8 mouse cellular contexts compared by ENCODE assay signal in genomic region chr11:120347301-120347700, GRCm38 (mm10). TPM values are rescaled to one million over a fixed set of nuclear protein-coding genes. Genes with fewer than 3 reads are reported as not detected.
DNase-seq lines count a peak whose midpoint lies in the region; ATAC-seq and TF ChIP-seq lines count a peak whose summit lies in the region.

No protein-coding gene starts in this region.

- no peaks in the 10 kb centered on the region for H3K27me3 ChIP-seq in heart, embryonic 14.5 days (ENCODE audit: control insufficient read depth, insufficient read depth, low read length)
- H3K27me3 ChIP-seq in limb, embryonic 14.5 days (ENCODE audit: control insufficient read depth, insufficient read depth, low read length) = no peaks in the 10 kb centered on the region
- H3K27me3 ChIP-seq in neural tube, embryonic 15.5 days (replicated peaks) = no peaks in the 10 kb centered on the region

- no peak for ATAC-seq in heart, embryonic 14.5 days (ENCODE audit: insufficient number of reproducible peaks, insufficient read depth, low FRiP score, low read depth)
- ATAC-seq in limb, embryonic 14.5 days (ENCODE audit: low FRiP score, low read depth) = no peak
- ATAC-seq in neural tube, embryonic 15.5 days (ENCODE audit: low FRiP score) = no peak

- peak overlapping the region; percentile 100 for H3K9ac ChIP-seq in heart, embryonic 14.5 days (ENCODE audit: low read length)
- H3K9ac ChIP-seq in limb, embryonic 14.5 days (ENCODE audit: low read depth, low read length, severe bottlenecking) = peak overlapping the region; percentile 100
- peak overlapping the region; percentile 100 for H3K9ac ChIP-seq in neural tube, embryonic 15.5 days (replicated peaks)

- peak overlapping the region; percentile 97 to 100 for H3K4me3 ChIP-seq in heart, embryonic 14.5 days (ENCODE audit: control insufficient read depth in 1 of 2, insufficient read depth in 1 of 2, low read depth in 1 of 2, low read length in 2 of 2)
- H3K4me3 ChIP-seq in limb, embryonic 14.5 days (replicated peaks; ENCODE audit: low read length) = peak overlapping the region; percentile 100
- H3K4me3 ChIP-seq in neural tube, embryonic 15.5 days (replicated peaks) = peak overlapping the region; percentile 98

- no peaks in the 10 kb centered on the region for H3K9me3 ChIP-seq in heart, embryonic 14.5 days (ENCODE audit: control insufficient read depth, low read length)
- no peaks in the 10 kb centered on the region for H3K9me3 ChIP-seq in limb, embryonic 14.5 days (ENCODE audit: control insufficient read depth, low read length)
- H3K9me3 ChIP-seq in neural tube, embryonic 15.5 days (replicated peaks) = no peaks in the 10 kb centered on the region

- no peak for TF ChIP-seq POLR2A in limb, embryonic 14.5 days (IDR thresholded peaks at IDR 0.05; ENCODE audit: borderline replicate concordance, extremely low read depth, insufficient read depth, insufficient read length)

- peak overlapping the region; percentile 63 for H3K4me2 ChIP-seq in heart, embryonic 14.5 days (ENCODE audit: low read length)
- peak overlapping the region; percentile 82 for H3K4me2 ChIP-seq in limb, embryonic 14.5 days (replicated peaks; ENCODE audit: low read depth, low read length, severe bottlenecking)
- peak overlapping the region; percentile 92 for H3K4me2 ChIP-seq in neural tube, embryonic 15.5 days

- DNase-seq in embryo, embryonic 9.5 days (ENCODE audit: extremely low spot score) = peak; percentile 28
- DNase-seq in embryo, embryonic 11 days = no peak
- DNase-seq in 3T3-L1 (ENCODE audit: low read depth, low spot score) = peak; percentile 55
- DNase-seq in brain, adult 2 months (ENCODE audit: low read depth, low spot score) = peak; percentile 36
- DNase-seq in limb, embryonic 14.5 days (ENCODE audit: low spot score) = no peak
- DNase-seq in left cerebral cortex, adult 18-20 months (ENCODE audit: low spot score in 2 of 2) = no peak

- H3K27ac ChIP-seq in heart, embryonic 14.5 days (replicated peaks in 1 of 2; ENCODE audit: control insufficient read depth in 1 of 2, insufficient read depth in 1 of 2, low read depth in 2 of 2, low read length in 2 of 2) = peak overlapping the region; percentile 98 to 100
- 0 out of 2 replicates have a peak overlapping the region, but pooled peaks have one; percentile 41 for H3K27ac ChIP-seq in limb, embryonic 14.5 days (replicated peaks; ENCODE audit: low read depth, low read length)
- peak overlapping the region; percentile 100 for H3K27ac ChIP-seq in neural tube, embryonic 15.5 days (replicated peaks)

- H3K36me3 ChIP-seq in heart, embryonic 14.5 days (ENCODE audit: control insufficient read depth, insufficient read depth, low read length) = peaks cover 34% of the 10 kb centered on the region
- H3K36me3 ChIP-seq in limb, embryonic 14.5 days (ENCODE audit: control insufficient read depth, insufficient read depth, low read length) = peaks cover 22% of the 10 kb centered on the region
- peaks cover 6% of the 10 kb centered on the region for H3K36me3 ChIP-seq in neural tube, embryonic 15.5 days

- 1% methylated on average over 10 of the region's 10 CpGs for WGBS in heart, embryonic 14.5 days
- 4% methylated on average over 8 of the region's 10 CpGs for WGBS in limb, embryonic 14.5 days
- 3% methylated on average over 10 of the region's 10 CpGs for whole genome bisulfite sequencing in neural tube, embryonic 15.5 days

- H3K4me1 ChIP-seq in heart, embryonic 14.5 days (ENCODE audit: control insufficient read depth in 2 of 2, insufficient read depth in 2 of 2, low read length in 2 of 2) = peaks cover 18 to 20% of the 10 kb centered on the region in 2 experiments
- H3K4me1 ChIP-seq in limb, embryonic 14.5 days (ENCODE audit: control insufficient read depth, insufficient read depth, low read length) = peaks cover 14% of the 10 kb centered on the region
- H3K4me1 ChIP-seq in neural tube, embryonic 15.5 days = peaks cover 51% of the 10 kb centered on the region

RNA-seq across cellular contexts. Expression of gene Actg1, which starts 1.0 kb away (rescaled TPM):
- polyA plus RNA-seq in heart, embryonic 14.5 days (2014; fragmentation: Nextera tagmentation; extraction: Ambion mirVana) = 979 and 1,136 TPM in 2 replicates
- 1,359 and 1,631 TPM in 2 replicates for polyA plus RNA-seq in limb, embryonic 14.5 days (2012; rRNA removed)
- 2,223 and 2,513 TPM in 2 replicates for polyA plus RNA-seq in limb, embryonic 14.5 days (2014; fragmentation: Nextera tagmentation; extraction: Ambion mirVana)
- polyA plus RNA-seq in neural tube, embryonic 15.5 days (2015; fragmentation: Nextera tagmentation; extraction: Ambion mirVana) = 3,602 and 3,776 TPM in 2 replicates
- 1,000 to 10,000 TPM; 1,195 to 1,258 TPM for total RNA-seq in left cerebral cortex, adult 18-20 months (2021)

RNA-seq across cellular contexts. Expression of gene Fscn2, which starts 14.0 kb away (rescaled TPM):
- 0.62 and 1.1 TPM in 2 replicates for polyA plus RNA-seq in heart, embryonic 14.5 days (2014; fragmentation: Nextera tagmentation; extraction: Ambion mirVana)
- 0.32 and 0.36 TPM in 2 replicates for polyA plus RNA-seq in limb, embryonic 14.5 days (2012; rRNA removed)
- 0.88 and 1.6 TPM in 2 replicates for polyA plus RNA-seq in limb, embryonic 14.5 days (2014; fragmentation: Nextera tagmentation; extraction: Ambion mirVana)
- 0.64 and 1.4 TPM in 2 replicates for polyA plus RNA-seq in neural tube, embryonic 15.5 days (2015; fragmentation: Nextera tagmentation; extraction: Ambion mirVana)
- total RNA-seq in left cerebral cortex, adult 18-20 months (2021) = not detected

RNA-seq across cellular contexts. Expression of gene Faap100, which starts 31.3 kb away (rescaled TPM):
- 30.6 and 32.8 TPM in 2 replicates for polyA plus RNA-seq in heart, embryonic 14.5 days (2014; fragmentation: Nextera tagmentation; extraction: Ambion mirVana)
- 45.0 and 64.7 TPM in 2 replicates for polyA plus RNA-seq in limb, embryonic 14.5 days (2012; rRNA removed)
- polyA plus RNA-seq in limb, embryonic 14.5 days (2014; fragmentation: Nextera tagmentation; extraction: Ambion mirVana) = 33.9 and 42.0 TPM in 2 replicates
- polyA plus RNA-seq in neural tube, embryonic 15.5 days (2015; fragmentation: Nextera tagmentation; extraction: Ambion mirVana) = 71.6 and 81.5 TPM in 2 replicates
- total RNA-seq in left cerebral cortex, adult 18-20 months (2021) = 10 to 100 TPM; 11.6 to 15.6 TPM

Comparison
In these comparisons a context has a peak if more than half of its experiments do, and no peak if none do; other contexts are left out.
1. DNase-seq: peak in embryo, embryonic 9.5 days (single experiment), 3T3-L1 (single experiment) and brain, adult 2 months (single experiment); none in embryo, embryonic 11 days (single experiment), limb, embryonic 14.5 days (single experiment) and left cerebral cortex, adult 18-20 months (0 of 2).
2. H3K27ac ChIP-seq: peak in every context shown above with its lines; median percentile 100 in neural tube, embryonic 15.5 days; 99 in heart, embryonic 14.5 days; 41 in limb, embryonic 14.5 days.
3. Peak in every context shown above with its lines, with median percentiles within 50 percentile points of each other: H3K4me2 ChIP-seq, H3K4me3 ChIP-seq and H3K9ac ChIP-seq.